Mouse (Mus musculus) forelimb bud, embryonic 11.5 days (tissue): ENCODE measurements around the gene Slc9c1.

Experiments
- DNase-seq: peaks from one replicate; pipeline ENCODE4 v3.0.0-alpha.2; 2012; ENCODE audit warnings: low read depth, low spot score

The Slc9c1 gene

GRCm38 (mm10) chr16:45625342-45625741 lies 90.2 kb downstream of the Slc9c1 start:
- DNase-seq: no peak

- DNase-seq: no peak
Measured at GRCm38 (mm10) chr16:45629497-45630105, 94.5 kb downstream of the Slc9c1 start.

GRCm38 (mm10) chr16:45630347-45630960 lies 95.3 kb downstream of the Slc9c1 start:
- peak; percentile 72 for DNase-seq

GRCm38 (mm10) chr16:45632420-45632819 lies 97.3 kb downstream of the Slc9c1 start:
- DNase-seq: no peak

- no peak for DNase-seq
Measured at GRCm38 (mm10) chr16:45635826-45636225, 100.7 kb downstream of the Slc9c1 start.

- no peak for DNase-seq
Measured at GRCm38 (mm10) chr16:45640070-45640762, 105.1 kb downstream of the Slc9c1 start.

GRCm38 (mm10) chr16:45641301-45641700 lies 106.2 kb downstream of the Slc9c1 start:
- no peak for DNase-seq

GRCm38 (mm10) chr16:45643944-45644343 lies 108.8 kb downstream of the Slc9c1 start:
- no peak for DNase-seq

GRCm38 (mm10) chr16:45644380-45644779 lies 109.3 kb downstream of the Slc9c1 start:
- DNase-seq: no peak

GRCm38 (mm10) chr16:45651497-45651896 lies 116.4 kb downstream of the Slc9c1 start:
- DNase-seq: no peak

- no peak for DNase-seq
Measured at GRCm38 (mm10) chr16:45653009-45653933, 118.2 kb downstream of the Slc9c1 start.

GRCm38 (mm10) chr16:45653934-45654332 lies 118.8 kb downstream of the Slc9c1 start, which contains the start of gene BC016579:
Gene BC016579 (minus strand): TSS chr16:45654068.
- no peak for DNase-seq

GRCm38 (mm10) chr16:45654465-45654864 lies 119.4 kb downstream of the Slc9c1 start:
- no peak for DNase-seq
